Mouse (Mus musculus) intestine, embryonic 14.5 days (tissue): ENCODE measurements around the gene Plcg2. TPM values are rescaled to one million over a fixed set of nuclear protein-coding genes. Genes with fewer than 3 reads are reported as not detected.

Experiments used
- ATAC-seq: fragments of 200-750 bp; cut with Nextera tagmentation; replicated peaks from 2 replicates; pipeline ENCODE4 v1.8.0; 2017; ENCODE audit warnings: low read depth, moderate number of reproducible peaks, moderate TSS enrichment, moderate library complexity; ENCODE audit not compliant: low FRiP score, low TSS enrichment
- DNase-seq: peaks from one replicate; pipeline ENCODE4 v3.0.0-alpha.2; 2018; ENCODE audit warnings: low spot score
- H3K27ac ChIP-seq: fragments of 300-500 bp; sonication (generic); 2 replicates; pipeline ENCODE4 v1.5.1; 2014; ENCODE audit warnings: low read depth, mild to moderate bottlenecking, control low read depth
- H3K27me3 ChIP-seq: fragments of 300-500 bp; sonication (generic); replicated peaks from 2 replicates; pipeline ENCODE4 v1.6.1; 2014; ENCODE audit warnings: low read length, control low read depth; ENCODE audit not compliant: control insufficient read depth, insufficient read depth
- H3K36me3 ChIP-seq: fragments of 300-500 bp; sonication (generic); 2 replicates; pipeline ENCODE4 v1.6.1; 2014; ENCODE audit warnings: low read length, control low read depth; ENCODE audit not compliant: control insufficient read depth, insufficient read depth
- H3K4me1 ChIP-seq: fragments of 300-500 bp; sonication (generic); replicated peaks from 2 replicates; pipeline ENCODE4 v1.6.1; 2014; ENCODE audit warnings: low read length, control low read depth, mixed read lengths; ENCODE audit not compliant: control insufficient read depth, insufficient read depth
- H3K4me2 ChIP-seq: fragments of 300-500 bp; sonication (generic); 2 replicates; pipeline ENCODE4 v1.6.1; 2014; ENCODE audit warnings: low read length
- H3K4me3 ChIP-seq: fragments of 300-500 bp; sonication (generic); 2 replicates; pipeline ENCODE4 v1.5.1; 2014; ENCODE audit warnings: low read depth, low read length, control low read depth, mixed read lengths
- H3K9ac ChIP-seq: fragments of 300-500 bp; sonication (generic); 2 replicates; pipeline ENCODE4 v1.6.1; 2014; ENCODE audit warnings: mild to moderate bottlenecking, low read length
- H3K9me3 ChIP-seq: fragments of 300-500 bp; sonication (generic); 2 replicates; pipeline ENCODE4 v1.6.1; 2016; ENCODE audit warnings: low read length, control low read depth; ENCODE audit not compliant: control insufficient read depth
- WGBS: fragments of 180-500 bp; shearing (Covaris S2); extraction: QIAGEN DNeasy Blood & Tissue Kit; methylation state at CpG from one replicate; pipeline ENCODE4 v1.1.7; 2014; 5-methylcytosine and 5-hydroxymethylcytosine counted together
- polyA plus RNA-seq: library from polyadenylated mRNA; unstranded; fragments of >200 nt; fragmentation: Nextera tagmentation; extraction: Ambion mirVana; gene quantifications from 2 replicates; pipeline ENCODE4 v1.2.1, GENCODE M21; 2014

Plcg2 gene
- polyA plus RNA-seq, 1 experiment from 2014 or later, result 3.2 TPM

- peaks cover 2% of the 10 kb centered on the region for H3K4me1 ChIP-seq
- 74% methylated on average over 7 of the region's 7 CpGs for WGBS
- H3K9me3 ChIP-seq, result 0 out of 2 replicates have a peak, but pooled peaks cover 2% of the 10 kb centered on the region
- no peak overlapping the region for H3K9ac ChIP-seq
- ATAC-seq (no peak), DNase-seq (no peak)
- H3K36me3 ChIP-seq, result no peaks in the 10 kb centered on the region
- no peaks in the 10 kb centered on the region for H3K27me3 ChIP-seq
- H3K27ac ChIP-seq, result no peak overlapping the region
- H3K4me2 ChIP-seq, result no peak overlapping the region
- no peak overlapping the region for H3K4me3 ChIP-seq
Observed at GRCm38 (mm10) chr8:117475819-117476218, 22.3 kb upstream of the Plcg2 start.

DNA sequence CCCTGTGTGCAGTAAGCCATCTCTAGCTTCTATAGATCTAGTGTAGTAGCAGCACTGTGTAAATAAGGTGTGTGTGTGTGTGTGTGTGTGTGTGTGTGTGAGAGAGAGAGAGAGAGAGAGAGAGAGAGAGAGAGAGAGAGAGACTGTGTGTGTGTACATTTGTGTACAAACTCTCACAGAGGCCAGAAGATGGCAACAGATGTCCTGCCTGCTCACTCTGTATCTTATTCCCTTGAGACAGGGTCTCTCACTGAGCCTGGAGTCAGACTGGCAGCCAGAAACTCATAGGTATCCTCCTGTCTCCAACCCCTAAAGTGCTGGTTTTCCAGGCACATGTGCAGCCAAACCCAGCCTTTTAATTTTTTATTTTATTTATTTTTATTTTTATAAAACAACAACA, 20.0 kb upstream of the Plcg2 start:
- Histone ChIP-seq H3K27me3 (no peaks in the 10 kb centered on the region), H3K9ac (no peak overlapping the region), H3K27ac (no peak overlapping the region), H3K4me1 (no peaks in the 10 kb centered on the region), H3K9me3 (0 out of 2 replicates have a peak, but pooled peaks cover 2% of the 10 kb centered on the region), H3K36me3 (no peaks in the 10 kb centered on the region), H3K4me3 (no peak overlapping the region), H3K4me2 (no peak overlapping the region)
- no peak for DNase-seq
- ATAC-seq, result no peak

- H3K9ac ChIP-seq, result no peak overlapping the region
- H3K4me3 ChIP-seq, result no peak overlapping the region
- no peak overlapping the region for H3K4me2 ChIP-seq
- no peaks in the 10 kb centered on the region for H3K4me1 ChIP-seq
- H3K9me3 ChIP-seq, result 0 out of 2 replicates have a peak, but pooled peaks cover 2% of the 10 kb centered on the region
- H3K27me3 ChIP-seq, result no peaks in the 10 kb centered on the region
- DNase-seq, result no peak
- no peak for ATAC-seq
- no peaks in the 10 kb centered on the region for H3K36me3 ChIP-seq
- H3K27ac ChIP-seq, result no peak overlapping the region
- WGBS, result 93% methylated on average over 9 of the region's 9 CpGs
Observed at GRCm38 (mm10) chr8:117479996-117480395, 18.1 kb upstream of the Plcg2 start.

DNA sequence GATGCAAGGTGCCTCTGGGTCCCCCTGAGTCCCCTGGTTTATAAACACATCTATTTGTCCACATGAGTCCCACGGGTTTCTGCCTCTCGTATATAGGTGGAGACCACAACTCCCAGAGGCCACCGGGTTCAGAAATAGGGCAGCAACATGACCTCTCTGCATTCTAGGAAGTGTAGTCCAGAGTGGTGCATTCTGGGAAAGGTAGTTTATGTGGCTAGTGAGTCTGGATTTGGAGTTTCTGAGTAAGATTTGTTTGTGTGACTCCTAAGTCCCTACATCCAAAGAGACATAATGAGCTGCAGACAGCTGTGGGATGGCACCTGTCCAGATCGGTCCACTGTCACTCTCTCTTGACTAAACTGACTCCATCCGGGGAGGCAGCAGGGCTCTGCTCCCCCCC, 17.6 kb upstream of the Plcg2 start:
- H3K27ac ChIP-seq, result no peak overlapping the region
- no peaks in the 10 kb centered on the region for H3K4me1 ChIP-seq
- WGBS, result 70% methylated on average over 5 of the region's 5 CpGs
- H3K27me3 ChIP-seq, result no peaks in the 10 kb centered on the region
- H3K4me3 ChIP-seq, result no peak overlapping the region
- H3K36me3 ChIP-seq, result no peaks in the 10 kb centered on the region
- 0 out of 2 replicates have a peak, but pooled peaks cover 2% of the 10 kb centered on the region for H3K9me3 ChIP-seq
- H3K4me2 ChIP-seq, result no peak overlapping the region
- ATAC-seq (no peak), DNase-seq (no peak)
- H3K9ac ChIP-seq, result no peak overlapping the region

DNA sequence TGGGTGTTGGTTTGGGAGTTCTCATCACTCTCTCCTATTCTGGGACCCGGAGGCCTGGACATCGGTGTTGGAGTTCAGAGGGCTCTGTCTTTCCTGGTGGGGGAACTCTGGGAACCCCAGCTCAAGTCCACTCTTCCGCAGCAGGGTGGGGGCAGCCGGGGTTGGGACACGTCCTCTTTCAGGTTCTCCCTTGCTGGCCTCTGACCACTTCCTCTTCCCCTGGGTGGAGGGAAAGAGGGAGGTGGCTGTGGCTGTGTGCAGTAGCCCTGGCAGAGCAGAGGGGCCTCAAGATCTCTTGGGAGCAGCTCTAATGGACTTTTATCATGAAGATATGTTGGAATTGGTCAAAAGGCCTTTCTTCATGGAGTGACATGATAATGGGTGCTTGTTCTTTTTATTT, 16.3 kb upstream of the Plcg2 start:
- no peak overlapping the region for H3K4me3 ChIP-seq
- no peak overlapping the region for H3K9ac ChIP-seq
- no peak overlapping the region for H3K27ac ChIP-seq
- WGBS, result 77% methylated on average over 5 of the region's 5 CpGs
- H3K4me1 ChIP-seq, result no peaks in the 10 kb centered on the region
- H3K4me2 ChIP-seq, result no peak overlapping the region
- no peaks in the 10 kb centered on the region for H3K27me3 ChIP-seq
- H3K36me3 ChIP-seq, result no peaks in the 10 kb centered on the region
- DNase-seq, result no peak
- ATAC-seq, result no peak
- 0 out of 2 replicates have a peak, but pooled peaks cover 2% of the 10 kb centered on the region for H3K9me3 ChIP-seq

- H3K36me3 ChIP-seq, result no peaks in the 10 kb centered on the region
- no peak overlapping the region for H3K9ac ChIP-seq
- no peak overlapping the region for H3K27ac ChIP-seq
- no peak for ATAC-seq
- no peak overlapping the region for H3K4me3 ChIP-seq
- 0 out of 2 replicates have a peak, but pooled peaks cover 2% of the 10 kb centered on the region for H3K9me3 ChIP-seq
- H3K4me1 ChIP-seq, result no peaks in the 10 kb centered on the region
- no peaks in the 10 kb centered on the region for H3K27me3 ChIP-seq
- H3K4me2 ChIP-seq, result no peak overlapping the region
- WGBS, result 85% methylated on average over 8 of the region's 8 CpGs
- DNase-seq, result no peak
Observed at GRCm38 (mm10) chr8:117484731-117485130, 13.4 kb upstream of the Plcg2 start.

DNA sequence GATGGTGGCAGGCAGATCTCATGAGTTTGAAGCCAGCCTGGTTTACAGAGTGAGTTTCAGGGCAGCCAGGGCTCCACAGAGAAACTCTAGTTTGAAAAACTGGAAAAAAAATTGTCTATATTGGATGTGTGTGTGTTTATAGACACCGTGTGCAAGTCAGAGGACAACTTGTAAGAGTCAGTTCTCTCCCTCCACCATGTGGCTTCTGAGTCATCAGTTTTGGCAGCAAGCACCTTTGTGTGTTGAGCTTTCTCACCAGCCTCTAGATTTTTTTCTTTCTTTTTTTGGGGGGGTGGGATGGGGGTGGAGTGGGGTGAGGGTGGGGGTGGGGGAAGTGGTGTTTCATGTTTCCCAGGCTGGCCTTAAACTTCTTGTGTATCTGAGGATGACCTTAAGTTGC, 12.8 kb upstream of the Plcg2 start:
- no peaks in the 10 kb centered on the region for H3K9me3 ChIP-seq
- H3K27ac ChIP-seq, result no peak overlapping the region
- no peak for DNase-seq
- no peak overlapping the region for H3K4me3 ChIP-seq
- H3K27me3 ChIP-seq, result no peaks in the 10 kb centered on the region
- H3K4me1 ChIP-seq, result no peaks in the 10 kb centered on the region
- no peak overlapping the region for H3K9ac ChIP-seq
- H3K4me2 ChIP-seq, result no peak overlapping the region
- ATAC-seq, result no peak
- no peaks in the 10 kb centered on the region for H3K36me3 ChIP-seq
- 56% methylated on average over 1 of the region's 1 CpGs for WGBS

- no peak for DNase-seq
- WGBS, result 88% methylated on average over 10 of the region's 10 CpGs
Observed at GRCm38 (mm10) chr8:117488246-117489005, 9.7 kb upstream of the Plcg2 start.

GRCm38 (mm10) chr8:117493543-117493942, 4.5 kb upstream of the Plcg2 start:
- Histone ChIP-seq H3K4me2 (no peak overlapping the region), H3K27ac (no peak overlapping the region), H3K4me3 (no peak overlapping the region), H3K4me1 (no peaks in the 10 kb centered on the region), H3K36me3 (no peaks in the 10 kb centered on the region), H3K9ac (no peak overlapping the region), H3K9me3 (no peaks in the 10 kb centered on the region), H3K27me3 (peaks cover 24% of the 10 kb centered on the region)
- DNase-seq, result no peak
- WGBS, result 20% methylated on average over 9 of the region's 9 CpGs
- no peak for ATAC-seq

More at GRCm38 (mm10) chr8:117488246-117489005, 9.7 kb upstream of the Plcg2 start:
- Histone ChIP-seq H3K36me3 (no peaks in the 10 kb centered on the region), H3K4me1 (no peaks in the 10 kb centered on the region), H3K27ac (no peak overlapping the region), H3K4me2 (no peak overlapping the region), H3K27me3 (peaks cover 6% of the 10 kb centered on the region), H3K9ac (no peak overlapping the region), H3K4me3 (no peak overlapping the region), H3K9me3 (no peaks in the 10 kb centered on the region)
- no peak for ATAC-seq
